Mouse (Mus musculus): ENCODE results near the gene Ift43. TPM values are rescaled to one million over a fixed set of nuclear protein-coding genes. Genes with fewer than 3 reads are reported as not detected.

Gene Ift43
- polyA plus RNA-seq, 3 experiments from 2014 or later, result 5.0 to 7.1 (median 6.8) TPM

DNA sequence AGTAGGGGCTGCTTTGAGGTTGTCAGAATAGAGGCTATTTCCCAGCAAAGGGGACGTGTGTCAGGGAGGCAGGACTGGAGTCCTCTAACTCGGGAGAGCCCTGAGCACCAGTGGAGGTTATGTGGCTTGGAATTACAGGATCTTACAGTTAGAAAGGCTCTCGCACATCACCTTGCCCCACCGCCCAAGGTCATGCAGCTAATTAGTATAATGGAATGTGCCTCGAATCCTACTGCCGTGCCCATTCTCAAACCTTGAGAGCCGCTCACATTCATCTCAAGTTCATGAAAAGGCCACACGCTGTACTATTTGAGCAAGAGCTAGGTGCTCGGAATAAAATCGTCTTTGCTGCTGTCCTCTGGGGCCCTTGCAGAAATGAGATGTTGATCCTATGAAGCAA is 47.4 kb downstream of the Ift43 start:
- no peak for ATAC-seq

DNA sequence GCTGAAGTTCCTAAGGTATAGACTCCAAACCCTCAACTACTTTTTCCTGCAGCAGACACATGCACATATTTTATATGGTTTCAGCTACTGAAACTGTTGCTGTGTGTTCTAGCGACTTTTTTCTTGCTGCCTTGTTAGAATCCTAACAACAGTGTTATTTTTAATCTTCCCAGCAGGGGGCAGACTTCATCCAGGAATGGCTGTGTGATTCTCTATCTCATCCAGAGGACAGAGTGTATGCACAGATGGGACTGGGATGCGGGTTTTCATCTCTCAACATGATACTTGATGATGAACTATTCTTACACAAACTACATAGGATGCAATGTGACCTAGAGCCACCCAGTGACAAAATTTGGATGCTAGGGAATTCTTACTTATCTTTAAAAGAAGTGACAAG is 50.5 kb downstream of the Ift43 start:
- no peak for ATAC-seq

DNA sequence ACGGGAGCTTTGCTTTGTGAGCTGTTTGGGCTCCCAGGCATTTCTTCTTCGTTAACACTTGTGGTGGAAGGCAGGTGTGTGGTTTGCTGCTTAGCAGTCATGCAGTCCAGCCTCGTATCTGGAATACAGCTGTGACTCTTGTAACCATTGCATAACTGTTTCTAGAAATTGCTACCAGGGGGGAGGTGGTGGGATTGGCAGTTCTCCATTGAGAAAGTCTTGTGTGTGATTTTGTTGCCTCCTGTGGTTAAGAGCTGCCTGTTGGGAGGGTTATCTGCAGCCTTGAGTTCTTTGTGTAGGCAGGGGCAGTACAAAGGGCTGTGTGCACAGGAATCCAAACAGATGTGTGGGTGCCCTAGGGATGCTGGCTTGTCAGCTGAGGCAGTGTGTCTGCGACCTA is 53.4 kb downstream of the Ift43 start:
- ATAC-seq, result no peak

DNA sequence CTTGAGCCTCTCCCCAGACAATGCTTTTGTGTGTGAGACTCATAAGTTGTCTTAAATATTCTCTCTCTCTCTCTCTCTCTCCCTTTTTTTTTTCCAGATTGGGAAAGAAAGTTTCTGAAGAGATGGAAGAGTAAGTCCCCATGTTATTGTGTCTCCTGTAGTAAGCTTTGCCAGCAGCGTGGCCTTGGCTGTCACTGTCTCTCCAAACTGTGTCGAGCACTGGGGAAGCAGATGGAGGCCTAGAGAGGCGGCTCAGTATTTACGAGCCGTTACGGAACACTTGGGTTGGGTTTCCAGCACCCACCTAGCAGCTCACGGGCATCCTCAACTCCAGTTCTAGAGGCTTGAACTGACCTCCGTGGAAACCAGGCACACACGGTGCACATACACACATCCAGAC is 56.4 kb downstream of the Ift43 start:
- ATAC-seq, result no peak

DNA sequence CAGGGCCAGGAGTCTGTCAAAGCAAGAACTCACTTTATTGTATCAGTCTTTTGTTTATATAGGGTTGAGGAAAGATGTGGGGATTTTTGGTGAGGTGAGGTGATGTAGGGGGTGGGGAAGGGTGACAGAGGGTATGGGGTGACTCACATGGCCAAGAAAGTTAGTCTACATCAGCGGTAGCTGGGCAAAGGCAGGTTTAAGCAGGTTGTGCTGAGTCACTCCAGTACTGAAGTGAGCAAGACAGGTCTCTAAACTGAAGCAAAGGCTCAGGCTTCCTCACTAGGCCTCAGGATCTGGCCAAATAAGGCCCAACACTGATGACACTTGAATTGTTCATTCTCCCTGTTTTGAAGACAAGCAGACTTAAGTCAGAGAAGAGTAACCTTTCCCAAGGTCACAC is 60.0 kb downstream of the Ift43 start:
- no peak for ATAC-seq

DNA sequence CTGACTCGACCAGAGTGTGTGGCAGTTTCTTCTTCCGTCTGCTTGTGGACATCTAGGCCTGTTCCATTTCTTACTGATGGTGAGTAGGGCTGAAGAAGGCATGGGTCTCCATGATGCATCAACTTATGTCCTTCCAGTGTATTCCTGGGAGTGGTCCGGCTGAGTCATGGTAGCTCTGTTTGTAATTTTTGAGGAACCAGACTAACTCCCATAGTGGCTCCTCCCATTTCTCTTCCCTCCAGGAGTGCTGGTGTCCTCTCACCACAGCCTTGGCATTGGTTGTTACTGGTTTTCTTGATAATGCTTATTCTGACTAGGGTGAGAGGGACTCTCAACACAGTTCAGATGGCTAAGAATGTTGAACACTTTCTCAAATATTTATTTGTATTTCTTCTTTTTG is 63.9 kb downstream of the Ift43 start:
- ATAC-seq, result no peak

DNA sequence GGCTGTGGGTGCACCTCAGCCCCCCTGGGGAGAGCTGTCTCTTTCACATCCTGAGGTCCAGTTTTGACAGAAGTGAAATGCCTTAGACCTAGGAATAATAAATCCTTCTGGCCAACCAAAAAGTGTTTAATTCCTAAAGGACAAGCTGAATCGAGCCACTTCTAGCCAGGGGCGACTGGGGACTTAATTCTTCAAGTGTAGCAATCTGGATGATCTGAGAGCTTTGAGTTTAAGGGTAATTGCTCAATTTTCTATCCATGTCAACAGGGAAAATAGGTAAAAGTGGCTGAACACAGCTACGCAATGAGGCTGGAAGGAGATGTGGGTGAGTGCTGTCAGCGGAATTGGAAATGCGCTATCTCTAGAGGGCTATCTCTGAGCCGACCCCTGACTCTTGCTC is 65.9 kb downstream of the Ift43 start:
- ATAC-seq, result no peak

DNA sequence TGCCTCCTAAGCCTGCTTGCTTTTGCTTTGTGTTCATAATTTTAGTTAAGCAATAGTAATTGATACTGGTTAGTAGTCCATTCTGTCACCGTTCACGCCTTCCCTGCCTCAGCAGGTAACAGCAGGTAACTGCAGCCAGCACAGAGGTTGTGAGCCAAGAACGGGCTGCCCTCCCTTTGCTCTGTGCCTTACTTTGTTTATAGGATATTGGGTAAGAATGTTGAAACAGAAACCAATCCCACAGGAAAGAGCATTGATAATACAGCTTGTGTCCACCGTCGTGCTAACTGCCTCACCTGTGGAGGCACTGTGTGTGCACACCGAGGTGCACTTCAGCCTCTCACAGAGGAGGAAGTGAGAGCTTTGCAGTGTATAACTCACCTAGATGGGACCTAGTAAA is 66.7 kb downstream of the Ift43 start:
- no peak for ATAC-seq

DNA sequence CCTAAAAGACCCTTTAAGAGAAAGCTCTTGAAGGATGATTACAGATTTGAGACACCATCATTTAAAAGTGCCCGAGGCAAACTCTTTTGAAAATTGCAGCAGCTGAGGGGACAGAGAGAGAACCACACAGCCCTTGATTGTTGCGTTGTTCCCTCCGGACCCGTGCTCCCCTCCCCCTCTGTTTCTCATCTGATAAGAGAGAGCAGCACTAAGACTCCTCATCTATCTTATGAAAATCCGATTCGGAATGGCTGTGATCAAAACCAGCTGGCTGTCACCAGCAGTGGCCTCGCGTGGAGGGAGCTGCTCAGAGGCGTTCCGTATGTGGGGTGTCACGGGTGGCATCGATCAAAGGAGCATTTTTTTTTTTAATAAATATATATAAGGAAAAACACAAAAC is 69.6 kb downstream of the Ift43 start:
- no peak for ATAC-seq

DNA sequence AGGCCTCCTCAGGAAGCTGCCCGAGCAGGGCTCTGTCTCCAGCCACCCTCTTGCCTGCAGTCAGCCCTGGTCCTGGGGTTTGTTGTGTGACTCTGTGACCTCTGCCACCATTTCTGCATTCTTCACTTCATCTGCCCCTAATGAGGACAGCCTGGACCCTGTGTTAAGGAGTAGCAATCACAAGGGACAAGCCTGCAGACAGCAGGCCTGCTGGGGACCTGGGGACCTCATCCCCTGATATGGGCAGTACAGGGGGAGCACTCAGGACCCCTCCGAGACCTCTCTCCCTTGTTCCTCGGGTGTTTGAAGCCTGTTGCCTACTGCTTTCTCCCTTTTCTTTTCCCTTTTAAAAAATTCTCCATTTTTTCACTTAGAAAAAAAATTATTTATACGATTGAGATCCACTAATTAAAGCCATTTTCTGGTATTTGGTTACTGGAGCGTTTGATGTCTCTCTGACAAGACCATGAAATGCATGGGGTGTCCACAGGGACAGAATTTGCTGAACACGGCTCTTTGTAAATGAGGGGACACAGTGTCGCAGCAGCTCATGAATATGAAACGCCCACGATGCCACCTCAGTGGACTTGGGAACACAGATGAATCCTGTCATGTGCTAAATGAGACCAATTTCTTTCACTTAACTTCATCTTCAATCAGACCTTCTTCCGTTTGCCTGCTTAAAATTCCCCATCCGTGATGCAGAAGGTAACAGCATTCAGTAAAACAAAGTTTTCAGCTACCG is 71.0 kb downstream of the Ift43 start:
- no peak for ATAC-seq

DNA sequence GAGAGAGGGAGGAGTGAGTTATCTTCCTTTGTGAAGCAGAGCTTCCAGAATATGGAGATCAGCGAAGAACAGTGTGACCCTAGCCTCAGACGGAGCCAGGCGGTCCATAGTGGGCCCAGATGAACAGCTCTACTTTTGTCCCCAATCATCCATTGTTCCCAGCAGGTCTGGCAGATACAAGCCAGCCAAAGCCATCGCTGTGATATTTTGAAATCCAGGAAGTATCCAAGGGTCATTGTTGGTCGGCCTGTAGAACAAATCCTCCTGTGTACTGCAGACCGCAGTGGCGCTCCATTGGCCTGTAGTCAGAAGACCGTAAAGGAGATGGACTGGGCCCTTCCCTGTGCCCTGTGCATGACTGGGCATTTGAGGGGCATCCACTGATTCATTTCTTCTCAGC is 72.8 kb downstream of the Ift43 start:
- no peak for ATAC-seq

DNA sequence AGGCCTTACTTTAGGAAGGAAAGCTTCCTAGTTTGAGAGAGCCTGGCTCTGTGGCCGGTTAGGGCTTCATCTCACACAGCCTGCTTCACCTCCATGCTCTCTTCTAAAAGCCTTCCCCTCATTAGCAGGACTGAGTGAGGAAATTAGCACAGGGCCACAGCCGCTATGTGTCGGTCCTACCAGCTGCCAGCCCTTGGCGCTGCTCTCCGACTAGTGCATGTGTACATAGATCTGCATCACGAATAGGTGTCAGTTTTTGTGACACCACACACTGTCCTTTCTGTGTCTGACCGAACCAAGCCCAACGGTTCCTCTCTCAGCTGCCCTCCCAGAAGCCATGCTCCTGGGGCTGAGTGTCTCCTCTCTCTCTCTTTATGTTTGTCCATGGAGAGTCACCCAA is 74.8 kb downstream of the Ift43 start:
- no peak for ATAC-seq

DNA sequence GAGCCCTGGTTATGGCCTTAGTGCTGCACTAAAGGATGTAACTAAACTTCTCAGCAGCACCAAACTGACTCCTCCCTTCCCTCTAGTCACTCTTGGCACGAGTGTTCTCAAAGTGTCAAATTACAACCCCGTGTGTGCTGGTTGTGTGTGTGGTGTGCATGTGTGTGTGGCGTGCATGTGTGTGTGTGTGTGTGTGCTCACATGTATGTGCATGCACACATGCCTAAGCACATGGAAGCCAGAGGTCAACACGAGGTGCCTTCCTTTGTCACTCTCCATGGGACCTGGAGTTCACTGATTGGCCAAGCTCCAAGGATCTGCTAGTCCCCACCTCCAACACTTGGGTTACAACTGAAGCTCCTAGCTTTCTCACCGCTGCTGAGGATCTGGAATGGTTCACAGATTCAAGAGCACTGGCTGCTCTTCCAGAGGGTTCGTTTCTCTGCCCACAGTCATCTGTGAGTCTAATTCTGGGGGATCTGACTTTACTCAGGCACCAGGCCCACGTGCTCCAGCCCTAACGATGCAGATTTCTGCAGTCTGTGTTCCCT is 75.6 kb downstream of the Ift43 start:
- ATAC-seq, result no peak

DNA sequence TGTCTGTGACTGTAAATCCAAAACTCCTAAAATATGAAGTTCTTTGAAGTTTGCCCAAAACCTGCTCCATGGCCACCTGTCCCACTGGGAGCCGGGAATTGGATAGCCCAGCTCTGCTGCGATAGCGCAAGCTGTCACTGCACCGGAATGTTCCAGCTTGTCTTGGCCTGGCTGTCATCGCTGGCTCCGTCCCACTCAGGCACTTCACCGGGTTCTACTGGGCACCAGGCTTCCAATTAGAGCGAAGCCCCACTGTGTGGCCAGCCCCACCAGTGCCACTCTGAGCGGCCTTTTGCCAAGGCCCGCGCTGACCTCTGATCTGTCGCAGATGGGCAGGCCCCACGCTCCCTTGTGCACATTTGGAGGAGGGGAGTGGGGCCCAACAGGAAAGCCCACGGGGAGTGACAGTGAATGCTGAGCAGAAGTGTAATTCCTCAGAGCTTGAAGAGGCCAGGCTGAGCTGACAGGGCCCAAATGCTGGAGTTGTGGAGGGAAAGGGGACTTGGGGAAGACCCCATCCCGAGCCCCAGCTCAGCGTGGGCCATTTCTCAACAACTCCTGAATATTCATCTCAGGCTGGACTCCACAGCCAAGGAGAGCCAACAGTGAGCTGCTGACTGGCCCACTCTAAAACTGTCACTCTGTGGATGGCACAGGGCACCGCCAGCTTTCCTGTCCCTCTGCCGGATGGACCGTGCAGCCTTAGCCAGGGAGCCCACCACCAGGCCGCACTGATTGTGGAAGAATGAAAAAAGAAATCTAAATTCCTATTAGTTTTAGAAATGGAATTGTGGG is 76.5 kb downstream of the Ift43 start:
- no peak for ATAC-seq

DNA sequence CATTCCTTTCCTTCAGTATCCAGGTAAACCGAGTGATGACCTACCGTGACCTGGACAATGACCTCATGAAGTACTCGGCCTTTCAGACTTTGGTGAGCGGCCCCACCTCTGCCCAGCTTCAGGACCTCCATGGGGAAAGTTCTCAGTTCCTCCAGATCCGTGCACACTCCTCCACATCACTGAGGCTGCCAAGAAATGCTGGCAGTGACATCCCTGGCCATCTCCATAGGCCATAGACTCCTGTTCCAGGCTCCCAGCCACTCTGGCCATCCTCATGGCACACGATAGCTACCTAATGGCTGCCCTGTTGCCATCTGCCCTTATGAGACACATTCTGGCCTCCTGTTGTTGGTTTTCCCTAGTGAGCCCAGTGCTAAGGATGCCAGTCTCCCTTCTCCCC is 79.1 kb downstream of the Ift43 start:
- no peak for ATAC-seq

DNA sequence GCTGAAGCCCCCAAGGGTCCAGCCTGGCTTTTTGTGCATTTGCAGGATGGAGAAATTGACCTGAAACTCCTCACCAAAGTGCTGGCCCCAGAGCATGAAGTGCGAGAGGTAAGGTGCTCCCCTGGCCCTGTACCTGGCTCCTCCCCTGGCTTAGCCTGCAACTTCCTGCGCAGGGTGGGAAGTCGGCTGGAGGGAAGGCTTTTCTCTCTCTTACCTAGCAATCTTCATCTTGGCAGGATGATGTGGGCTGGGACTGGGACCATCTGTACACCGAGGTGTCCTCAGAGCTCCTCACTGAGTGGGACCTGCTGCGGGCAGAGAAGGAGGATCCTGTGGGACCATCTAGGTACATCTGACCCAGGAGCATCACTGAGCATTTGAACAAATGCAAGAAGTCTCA is 79.6 kb downstream of the Ift43 start:
- ATAC-seq, result no peak

DNA sequence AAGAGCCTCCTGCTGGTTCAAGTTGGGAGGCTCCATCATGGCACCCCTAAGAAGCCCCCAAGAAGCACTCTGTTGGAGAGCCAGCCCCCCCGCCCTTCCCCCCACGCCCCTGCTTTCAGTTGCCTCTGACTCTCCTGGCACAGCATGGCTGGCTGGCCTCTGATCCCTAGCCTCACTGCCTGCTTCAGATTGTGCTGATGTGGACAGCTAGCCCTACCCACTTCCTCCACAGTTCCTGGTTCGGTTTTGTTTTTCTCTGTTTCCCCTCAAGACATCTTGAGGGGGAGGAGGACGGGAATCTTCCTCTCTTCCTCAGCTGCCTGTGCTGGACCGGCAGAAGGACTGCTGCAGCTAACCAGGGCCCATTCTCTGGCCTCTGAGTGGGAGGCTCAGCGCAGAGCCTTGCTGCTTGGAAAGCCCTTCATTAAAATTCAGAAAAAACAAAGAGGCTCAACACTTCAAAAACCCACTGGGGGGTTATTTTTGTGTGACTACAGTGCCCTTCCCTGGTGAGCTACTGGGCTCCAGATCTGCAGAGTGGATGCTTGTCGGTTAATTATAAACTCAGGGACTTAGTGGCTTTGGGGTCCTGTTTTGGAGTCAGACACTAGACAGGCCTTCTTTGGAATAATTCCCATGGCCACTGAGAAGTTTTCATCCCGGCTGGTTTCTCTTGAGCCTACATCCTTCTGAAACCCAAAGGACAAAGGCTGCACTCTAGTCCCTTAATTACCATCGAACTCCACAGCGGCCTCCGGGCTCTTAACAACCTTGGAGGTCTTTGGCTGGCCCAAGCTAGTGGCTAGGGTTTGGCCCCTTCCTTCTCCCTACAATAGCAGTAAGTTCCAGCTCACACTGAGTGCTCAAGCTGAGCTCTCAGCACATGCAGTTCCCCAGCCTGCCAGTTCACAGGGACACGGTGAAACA is 80.8 kb downstream of the Ift43 start:
- ATAC-seq, result no peak

DNA sequence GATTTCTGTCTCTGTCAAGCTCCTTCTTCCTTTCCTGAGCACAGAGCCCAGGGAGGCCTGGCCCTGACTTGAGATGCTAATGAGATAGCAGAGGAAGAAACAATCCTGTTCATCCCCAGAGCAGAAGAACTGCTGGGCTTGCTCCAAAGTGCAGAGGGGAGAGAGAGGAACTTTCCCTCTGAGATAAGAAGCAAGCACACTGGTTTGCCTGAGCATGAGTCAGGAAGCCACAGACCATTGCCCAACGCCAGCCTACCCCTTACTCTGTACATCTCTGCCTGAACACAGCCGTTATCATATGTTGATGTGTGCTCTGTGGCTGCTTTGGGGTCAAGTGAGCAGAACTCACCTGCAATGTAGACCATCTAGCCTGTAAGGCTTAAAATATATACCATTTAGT is 83.9 kb downstream of the Ift43 start:
- no peak for ATAC-seq

DNA sequence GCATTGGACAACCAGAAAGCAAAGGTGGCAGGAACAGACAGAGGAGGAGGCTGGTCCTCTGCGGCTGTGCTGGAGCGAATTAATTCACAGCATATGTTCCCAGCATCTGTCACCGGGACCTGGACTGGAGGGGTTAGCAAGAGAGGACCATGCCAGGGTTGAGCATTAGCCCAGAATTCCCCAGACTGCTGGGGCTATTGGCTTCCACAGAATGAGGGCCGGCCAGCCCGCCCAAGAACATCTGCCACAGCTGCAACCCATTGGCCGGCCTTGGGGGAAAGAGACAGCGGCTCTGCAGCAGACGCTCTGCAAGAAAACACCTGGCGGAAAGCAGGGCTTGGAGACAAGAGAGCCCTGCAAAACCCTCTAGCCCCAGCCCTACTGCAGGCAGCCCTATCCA is 84.7 kb downstream of the Ift43 start:
- ATAC-seq, result no peak

DNA sequence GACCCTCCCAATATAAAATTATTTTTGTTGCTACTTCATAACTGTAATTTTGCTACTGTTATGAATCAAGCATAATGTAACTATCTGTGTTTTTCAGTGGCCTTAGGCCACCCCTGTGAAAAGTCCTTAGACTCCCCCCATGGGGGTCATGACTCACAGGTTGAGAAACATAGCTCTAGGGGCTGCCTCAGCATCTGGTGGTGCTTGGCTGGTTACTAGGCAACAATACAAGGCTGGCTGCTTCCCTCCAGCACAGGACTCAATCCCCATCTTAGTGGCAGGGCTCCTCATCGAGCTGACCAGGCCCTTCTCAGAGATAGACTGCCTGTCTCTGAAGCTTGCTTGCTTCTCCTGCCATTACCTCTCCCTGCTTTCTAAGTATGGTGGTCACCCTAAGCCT is 86.4 kb downstream of the Ift43 start:
- no peak for ATAC-seq

DNA sequence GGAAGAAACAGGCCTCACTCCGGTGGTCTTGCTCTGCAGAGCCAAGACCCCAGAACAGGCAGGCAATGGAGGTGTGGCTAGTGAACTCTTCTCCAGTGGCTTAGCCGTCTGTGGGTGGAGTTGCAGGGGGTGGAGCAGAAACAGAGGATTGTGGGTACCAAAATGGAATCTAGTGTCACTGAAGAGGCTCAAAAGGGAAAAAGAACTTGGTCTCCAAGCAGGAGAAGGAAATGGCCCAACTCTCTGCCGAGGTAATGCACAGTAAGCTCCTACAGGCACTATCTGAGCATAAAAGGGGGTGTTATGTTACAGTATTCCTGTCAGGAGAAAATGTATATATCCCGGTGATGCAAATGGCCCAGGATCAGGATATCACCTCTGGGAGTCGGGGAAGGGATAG is 86.9 kb downstream of the Ift43 start:
- ATAC-seq, result no peak

DNA sequence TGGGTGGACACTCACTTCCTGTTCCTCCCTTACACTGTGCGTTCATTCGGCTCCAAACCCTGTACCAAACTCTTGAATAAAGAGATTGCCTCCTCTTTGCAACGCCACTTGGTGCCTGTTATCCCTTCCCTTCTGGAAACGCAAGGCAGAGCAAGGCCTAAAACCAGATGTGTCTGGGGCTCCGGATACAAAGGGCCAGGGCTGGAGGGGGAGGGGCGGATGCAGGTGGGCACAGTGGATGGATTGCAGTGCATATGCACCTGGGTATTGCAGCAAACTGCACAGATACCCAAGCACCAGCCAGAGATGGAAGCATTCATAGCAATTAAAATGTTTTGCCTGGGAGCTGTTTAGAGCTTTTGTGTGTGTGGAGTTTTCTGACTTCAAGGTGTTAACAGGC is 91.0 kb downstream of the Ift43 start:
- no peak for ATAC-seq

DNA sequence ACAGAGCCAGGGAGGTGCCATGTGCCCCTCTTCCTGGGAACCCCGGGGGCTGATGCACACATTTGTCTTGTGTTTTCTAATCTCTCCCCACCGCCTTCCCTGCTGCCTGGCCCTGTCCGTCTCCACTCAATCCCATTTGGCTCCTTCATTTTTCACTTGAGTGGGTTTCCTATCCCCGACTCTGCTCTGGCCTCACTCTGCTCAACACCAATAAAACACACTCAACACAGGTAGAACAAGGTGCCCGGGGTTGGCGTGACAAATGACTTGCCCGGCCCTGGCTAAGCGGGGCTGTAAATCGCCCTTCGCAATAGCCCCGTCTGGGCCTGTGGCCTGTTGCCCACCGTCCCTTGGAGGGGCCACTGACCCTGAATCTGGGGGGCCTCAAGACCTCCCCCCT is 92.0 kb downstream of the Ift43 start:
- no peak for ATAC-seq

All from inflammation-experienced regulatory T-cells, adult 6 months (primary cell).